19 mouse cellular contexts compared by ENCODE assay signal in the genomic region with DNA sequence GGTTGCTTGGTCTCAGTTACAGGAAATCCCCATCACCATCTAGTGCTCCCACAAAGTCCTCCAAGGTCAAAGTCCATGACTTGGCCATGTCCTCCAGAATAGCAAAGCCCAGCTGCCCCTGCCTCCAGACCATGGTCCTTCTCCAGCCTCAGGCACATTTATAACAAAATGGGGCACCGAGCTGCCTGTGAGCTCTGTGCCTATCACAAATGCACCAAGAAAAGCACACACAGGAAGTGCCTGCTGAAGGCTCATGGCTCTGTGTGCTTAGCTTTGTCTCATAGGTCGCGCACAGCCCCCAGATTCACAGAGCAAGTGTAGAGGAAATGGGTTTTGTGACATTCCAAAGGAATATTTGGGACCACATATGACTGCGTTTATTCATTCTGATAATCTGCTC. TPM values are rescaled to one million over a fixed set of nuclear protein-coding genes. Genes with fewer than 3 reads are reported as not detected.
A peak's percentile ranks its signal among the peaks of the same experiment; 100 is the strongest.
DNase-seq lines count a peak whose midpoint lies in the region; ATAC-seq and TF ChIP-seq lines count a peak whose summit lies in the region.
"Had no signal": no experiment of that assay in that cellular context is flagged by ENCODE, and none has a peak within 500 bp of the region (broad histone marks: within the 10 kb centered on the region; RNA-seq: fewer than 3 reads in every experiment).

No protein-coding gene starts in this region.

- no peak overlapping the region for H3K4me3 ChIP-seq in heart, embryonic 11.5 days (ENCODE audit: low read depth, low read length)
- no peak overlapping the region for H3K4me3 ChIP-seq in lung, embryonic 14.5 days (ENCODE audit: low read depth, low read length)
- H3K4me3 ChIP-seq in hindbrain, embryonic 13.5 days: no peak overlapping the region
- H3K4me3 ChIP-seq: hindbrain, embryonic 12.5 days; intestine, embryonic 15.5 days; midbrain, embryonic 12.5 days; neural tube, embryonic 13.5 days had no signal

- intact Hi-C loops in heart, postnatal 25 days (cut with DNase I): no loop called here

- H3K27ac ChIP-seq in heart, embryonic 11.5 days (ENCODE audit: low read depth, low read length): peak overlapping the region; percentile 77
- H3K27ac ChIP-seq in lung, embryonic 14.5 days (ENCODE audit: low read depth): peak overlapping the region; percentile 86
- no peak overlapping the region for H3K27ac ChIP-seq in hindbrain, embryonic 13.5 days
- H3K27ac ChIP-seq: hindbrain, embryonic 12.5 days; intestine, embryonic 15.5 days; midbrain, embryonic 12.5 days; neural tube, embryonic 13.5 days had no signal

- peaks cover 76% of the 10 kb centered on the region for H3K4me1 ChIP-seq in heart, embryonic 11.5 days (ENCODE audit: control insufficient read depth, insufficient read depth, low read length)
- H3K4me1 ChIP-seq in lung, embryonic 14.5 days (ENCODE audit: insufficient read depth): peaks cover 51% of the 10 kb centered on the region
- H3K4me1 ChIP-seq in hindbrain, embryonic 13.5 days (replicated peaks): peaks cover 42% of the 10 kb centered on the region

- no peak for ATAC-seq in heart, embryonic 11.5 days (replicated peaks; ENCODE audit: insufficient number of reproducible peaks, low FRiP score, low TSS enrichment)
- peak; percentile 22; the same call in 1 of the 2 replicates for ATAC-seq in lung, embryonic 14.5 days (ENCODE audit: insufficient read depth)
- ATAC-seq in hindbrain, embryonic 13.5 days (ENCODE audit: low FRiP score): no peak
- ATAC-seq: forebrain, embryonic 16.5 days; intestine, embryonic 15.5 days; liver, postnatal 0 days had no signal

- DNase-seq in heart, postnatal 25 days (ENCODE audit: low spot score): no peak
- DNase-seq in lung, embryonic 14.5 days: peak; percentile 47
- DNase-seq in lung, adult 18-20 months: no peak
- DNase-seq in CD4-positive helper T cell, adult 2 months (ENCODE audit: low read depth, low spot score): peak; percentile 26
- DNase-seq in induced T-regulatory cell, adult 2 months (ENCODE audit: low read depth): peak; percentile 21
- DNase-seq in right cerebral cortex, adult 2 months (ENCODE audit: low spot score in 2 of 2): no peak
- DNase-seq: cerebellum, adult 18-20 months; cerebellum, postnatal 25 days; embryo, embryonic 11 days; kidney, postnatal 36 days; liver, postnatal 0 days; right cerebral cortex, adult 18-20 months had no signal

- no peaks in the 10 kb centered on the region for H3K9me3 ChIP-seq in heart, embryonic 11.5 days (replicated peaks; ENCODE audit: control insufficient read depth, low read length)
- H3K9me3 ChIP-seq in lung, embryonic 14.5 days (ENCODE audit: low read depth, low read length): no peaks in the 10 kb centered on the region
- no peaks in the 10 kb centered on the region for H3K9me3 ChIP-seq in hindbrain, embryonic 13.5 days
- H3K9me3 ChIP-seq: hindbrain, embryonic 12.5 days; intestine, embryonic 15.5 days; midbrain, embryonic 12.5 days; neural tube, embryonic 13.5 days had no signal

- H3K27me3 ChIP-seq in heart, embryonic 11.5 days (ENCODE audit: control insufficient read depth, insufficient read depth, low read length): no peaks in the 10 kb centered on the region
- no peaks in the 10 kb centered on the region for H3K27me3 ChIP-seq in lung, embryonic 14.5 days (ENCODE audit: insufficient read depth, low read length)
- H3K27me3 ChIP-seq in hindbrain, embryonic 13.5 days: 0 out of 2 replicates have a peak, but pooled peaks cover 3% of the 10 kb centered on the region
- H3K27me3 ChIP-seq: hindbrain, embryonic 12.5 days; intestine, embryonic 15.5 days; neural tube, embryonic 13.5 days had no signal

- TF ChIP-seq CTCF in lung, embryonic 14.5 days (IDR thresholded peaks at IDR 0.05; ENCODE audit: low read depth): no peak

- H3K36me3 ChIP-seq in heart, embryonic 11.5 days (ENCODE audit: control insufficient read depth, insufficient read depth, low read length): no peaks in the 10 kb centered on the region
- H3K36me3 ChIP-seq in lung, embryonic 14.5 days (ENCODE audit: insufficient read depth): no peaks in the 10 kb centered on the region
- H3K36me3 ChIP-seq in hindbrain, embryonic 13.5 days: no peaks in the 10 kb centered on the region
- H3K36me3 ChIP-seq: hindbrain, embryonic 12.5 days; intestine, embryonic 15.5 days; midbrain, embryonic 12.5 days; neural tube, embryonic 13.5 days had no signal

- H3K4me2 ChIP-seq in heart, embryonic 11.5 days: no peak overlapping the region
- H3K4me2 ChIP-seq in lung, embryonic 14.5 days: no peak overlapping the region
- no peak overlapping the region for H3K4me2 ChIP-seq in hindbrain, embryonic 13.5 days
- H3K4me2 ChIP-seq: hindbrain, embryonic 12.5 days; intestine, embryonic 15.5 days; midbrain, embryonic 12.5 days; neural tube, embryonic 13.5 days had no signal

- H3K9ac ChIP-seq in heart, embryonic 11.5 days (ENCODE audit: low read depth, low read length): no peak overlapping the region
- H3K9ac ChIP-seq in lung, embryonic 14.5 days: no peak overlapping the region
- no peak overlapping the region for H3K9ac ChIP-seq in hindbrain, embryonic 13.5 days
- H3K9ac ChIP-seq: hindbrain, embryonic 12.5 days; intestine, embryonic 15.5 days; liver, postnatal 0 days; midbrain, embryonic 12.5 days; neural tube, embryonic 13.5 days had no signal

- WGBS in heart, embryonic 11.5 days (ENCODE audit: insufficient replicate concordance): 54% methylated on average over 4 of the region's 4 CpGs
- WGBS in lung, embryonic 14.5 days: 45% methylated on average over 4 of the region's 4 CpGs
- WGBS in hindbrain, embryonic 13.5 days: 85% methylated on average over 4 of the region's 4 CpGs

RNA-seq across cellular contexts. Expression of a gene that starts 39.8 kb away (rescaled TPM):
- 7.1 and 7.3 TPM in 2 replicates for polyA plus RNA-seq in heart, embryonic 11.5 days (2014; fragmentation: Nextera tagmentation; extraction: Ambion mirVana)
- total RNA-seq in heart, postnatal 25 days (2021): 10 to 100 TPM in 1 of 2 experiments, 1 to 10 TPM in 1; 9.7 to 13.1 TPM
- polyA plus RNA-seq in lung, embryonic 14.5 days (2014; fragmentation: Nextera tagmentation; extraction: Ambion mirVana): 17.5 and 20.6 TPM in 2 replicates
- 11.7 and 12.6 TPM in 2 replicates for polyA plus RNA-seq in hindbrain, embryonic 13.5 days (2015; fragmentation: Nextera tagmentation; extraction: Ambion mirVana)

Comparison
In these comparisons a context has a peak if more than half of its experiments do, and no peak if none do; other contexts are left out.
1. DNase-seq: peak in lung, embryonic 14.5 days (single experiment), CD4-positive helper T cell, adult 2 months (single experiment) and induced T-regulatory cell, adult 2 months (single experiment); none in heart, postnatal 25 days (single experiment), lung, adult 18-20 months (0 of 2) and right cerebral cortex, adult 2 months (0 of 2).